Mouse (Mus musculus) neural tube, embryonic 14.5 days (tissue): Measurements from ENCODE around the gene 2310022B05Rik. TPM values are rescaled to one million over a fixed set of nuclear protein-coding genes. Genes with fewer than 3 reads are reported as not detected.

Source experiments
- ATAC-seq: fragments of 200-750 bp; cut with Nextera tagmentation; 2 replicates; pipeline ENCODE4 v1.8.0; 2017; ENCODE audit warnings: low read depth, mild to moderate bottlenecking, moderate TSS enrichment, moderate library complexity
- H3K27ac ChIP-seq: fragments of 300-500 bp; sonication (generic); 2 replicates; pipeline ENCODE4 v1.5.1; 2014; ENCODE audit warnings: low read depth, mild to moderate bottlenecking, control low read depth, low read length, moderate library complexity, mixed read lengths
- H3K27me3 ChIP-seq: fragments of 300-500 bp; sonication (generic); 2 replicates; pipeline ENCODE4 v1.6.1; 2014; ENCODE audit warnings: low read length; ENCODE audit not compliant: control insufficient read depth, insufficient read depth
- H3K36me3 ChIP-seq: fragments of 300-500 bp; sonication (generic); 2 replicates; pipeline ENCODE4 v1.6.1; 2014; ENCODE audit warnings: low read length, mixed read lengths; ENCODE audit not compliant: control insufficient read depth, insufficient read depth
- H3K4me1 ChIP-seq: fragments of 300-500 bp; sonication (generic); 2 replicates; pipeline ENCODE4 v1.6.1; 2014; ENCODE audit warnings: low read length; ENCODE audit not compliant: control insufficient read depth, insufficient read depth
- H3K4me2 ChIP-seq: fragments of 300-500 bp; sonication (generic); 2 replicates; pipeline ENCODE4 v1.6.1; 2014; ENCODE audit warnings: mild to moderate bottlenecking, low read depth, low read length, control low read depth
- H3K4me3 ChIP-seq: fragments of 300-500 bp; sonication (generic); 2 replicates; pipeline ENCODE4 v1.5.1; 2014; ENCODE audit warnings: low read depth, low read length, control low read depth, mixed read lengths
- H3K9ac ChIP-seq: fragments of 300-500 bp; sonication (generic); replicated peaks from 2 replicates; pipeline ENCODE4 v1.6.1; 2014; ENCODE audit warnings: low read depth, mild to moderate bottlenecking, control low read depth, low read length, mixed read lengths
- H3K9me3 ChIP-seq: fragments of 300-500 bp; sonication (generic); 2 replicates; pipeline ENCODE4 v1.6.1; 2016; ENCODE audit warnings: low read length; ENCODE audit not compliant: control insufficient read depth
- WGBS: fragments of 180-500 bp; shearing (Covaris S2); extraction: QIAGEN DNeasy Blood & Tissue Kit; methylation state at CpG from one replicate; pipeline ENCODE4 v1.1.7; 2014; 5-methylcytosine and 5-hydroxymethylcytosine counted together
- polyA plus RNA-seq: library from polyadenylated mRNA; unstranded; fragments of >200 nt; fragmentation: Nextera tagmentation; extraction: Ambion mirVana; gene quantifications from 2 replicates; pipeline ENCODE4 v1.2.1, GENCODE M21; 2014

The 2310022B05Rik gene
- polyA plus RNA-seq = 21.9 and 25.2 TPM in 2 replicates

DNA sequence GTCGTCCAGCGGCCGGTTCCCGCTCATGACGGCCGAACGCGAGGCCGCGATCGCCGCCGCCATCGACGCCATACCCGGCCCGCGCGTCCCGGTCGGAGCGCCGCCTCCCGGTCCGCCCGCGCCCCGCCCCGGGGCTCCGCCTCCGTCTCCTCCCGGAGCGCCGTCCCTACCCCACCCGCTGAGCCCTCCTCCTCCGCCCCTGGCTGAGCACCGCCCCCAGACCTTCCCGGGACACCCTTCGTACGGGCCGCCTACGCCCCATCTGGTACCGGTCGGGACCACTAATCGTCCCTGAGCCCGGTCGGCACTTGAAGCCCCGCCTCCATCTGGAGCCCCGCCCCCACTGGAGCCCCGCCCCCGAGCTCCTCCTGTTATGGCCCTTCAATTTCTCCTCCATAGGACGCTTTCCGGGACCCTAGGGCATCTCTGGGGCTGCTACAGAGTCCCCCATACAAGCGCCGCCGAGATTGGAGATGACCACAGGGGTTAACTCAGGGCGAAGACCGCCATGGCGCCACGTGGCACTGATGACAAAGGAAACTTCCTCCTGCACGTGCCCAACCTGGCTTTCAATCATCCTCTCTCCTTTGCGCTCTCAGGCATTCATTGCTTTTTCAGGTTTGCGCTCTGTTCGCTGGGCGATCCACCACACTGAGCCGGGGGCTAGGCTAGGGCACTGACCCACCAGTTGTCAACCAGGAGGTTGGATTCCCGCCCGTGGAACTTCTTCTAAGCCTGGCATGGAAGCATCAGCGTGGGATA is at the start of gene 2310022B05Rik:
Gene 2310022B05Rik (minus strand): TSS at position 258 of the 762 bp plus-strand sequence.
- ATAC-seq = peak; percentile 87
- Histone ChIP-seq H3K27ac (peak within 1 kb of the TSS; percentile 88), H3K9ac (peak within 1 kb of the TSS; percentile 84), H3K36me3 (no peaks in the 10 kb centered on the region), H3K4me3 (peak within 1 kb of the TSS; percentile 88), H3K9me3 (no peaks in the 10 kb centered on the region), H3K4me1 (peaks cover 37% of the 10 kb centered on the region), H3K4me2 (peak within 1 kb of the TSS; percentile 73), H3K27me3 (no peaks in the 10 kb centered on the region)
- WGBS = under 1% methylated on average over 59 of the region's 69 CpGs

- ATAC-seq = no peak
- H3K4me3 ChIP-seq = no peak overlapping the region
- WGBS = 93% methylated on average over 8 of the region's 8 CpGs
- H3K9me3 ChIP-seq = no peaks in the 10 kb centered on the region
- no peak overlapping the region for H3K4me2 ChIP-seq
- no peak overlapping the region for H3K9ac ChIP-seq
- no peaks in the 10 kb centered on the region for H3K27me3 ChIP-seq
- no peaks in the 10 kb centered on the region for H3K4me1 ChIP-seq
- H3K36me3 ChIP-seq = peaks cover 15% of the 10 kb centered on the region
- no peak overlapping the region for H3K27ac ChIP-seq
Measured at GRCm38 (mm10) chr8:124705823-124706222, 42.7 kb upstream of the 2310022B05Rik start.

GRCm38 (mm10) chr8:124704376-124704775 is 41.2 kb upstream of the 2310022B05Rik start:
- Histone ChIP-seq H3K9me3 (no peaks in the 10 kb centered on the region), H3K36me3 (peaks cover 12% of the 10 kb centered on the region), H3K4me2 (no peak overlapping the region), H3K4me3 (no peak overlapping the region), H3K27me3 (no peaks in the 10 kb centered on the region), H3K4me1 (no peaks in the 10 kb centered on the region), H3K27ac (no peak overlapping the region; the same call in 1 of the 2 replicates), H3K9ac (no peak overlapping the region)
- no peak for ATAC-seq
- 93% methylated on average over 4 of the region's 4 CpGs for WGBS

- Histone ChIP-seq H3K9me3 (no peaks in the 10 kb centered on the region), H3K4me2 (no peak overlapping the region), H3K4me1 (no peaks in the 10 kb centered on the region), H3K9ac (no peak overlapping the region), H3K36me3 (peaks cover 14% of the 10 kb centered on the region; the same call in 1 of the 2 replicates), H3K4me3 (no peak overlapping the region), H3K27ac (no peak overlapping the region), H3K27me3 (no peaks in the 10 kb centered on the region)
- ATAC-seq = no peak
- WGBS = 83% methylated on average over 4 of the region's 4 CpGs
Measured at GRCm38 (mm10) chr8:124703526-124703925, 40.4 kb upstream of the 2310022B05Rik start.

DNA sequence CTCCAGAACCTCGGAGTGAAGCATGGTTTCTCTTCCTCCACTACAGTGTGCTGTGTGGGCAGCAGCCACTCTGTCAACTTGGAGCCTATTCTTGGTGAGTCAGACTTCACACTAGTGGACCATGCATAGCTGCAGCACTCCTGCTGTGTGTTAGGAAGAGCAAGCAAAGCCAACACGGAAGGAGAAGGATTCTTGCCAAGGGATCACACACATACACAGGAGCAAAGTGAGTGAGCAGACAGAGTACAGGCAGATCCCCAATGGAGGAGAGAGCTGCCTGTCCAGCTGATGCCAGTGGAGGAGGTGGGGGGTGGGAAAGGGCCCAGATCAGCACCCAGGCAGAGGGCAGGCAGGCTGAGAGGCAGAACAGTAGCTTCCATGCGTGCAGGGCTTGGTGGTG is 39.0 kb upstream of the 2310022B05Rik start:
- no peaks in the 10 kb centered on the region for H3K4me1 ChIP-seq
- 85% methylated on average over 3 of the region's 3 CpGs for WGBS
- H3K27me3 ChIP-seq = no peaks in the 10 kb centered on the region
- no peak overlapping the region for H3K4me3 ChIP-seq
- H3K9ac ChIP-seq = no peak overlapping the region
- H3K36me3 ChIP-seq = peaks cover 14% of the 10 kb centered on the region; the same call in 1 of the 2 replicates
- no peak for ATAC-seq
- H3K27ac ChIP-seq = no peak overlapping the region
- no peak overlapping the region for H3K4me2 ChIP-seq
- H3K9me3 ChIP-seq = no peaks in the 10 kb centered on the region

DNA sequence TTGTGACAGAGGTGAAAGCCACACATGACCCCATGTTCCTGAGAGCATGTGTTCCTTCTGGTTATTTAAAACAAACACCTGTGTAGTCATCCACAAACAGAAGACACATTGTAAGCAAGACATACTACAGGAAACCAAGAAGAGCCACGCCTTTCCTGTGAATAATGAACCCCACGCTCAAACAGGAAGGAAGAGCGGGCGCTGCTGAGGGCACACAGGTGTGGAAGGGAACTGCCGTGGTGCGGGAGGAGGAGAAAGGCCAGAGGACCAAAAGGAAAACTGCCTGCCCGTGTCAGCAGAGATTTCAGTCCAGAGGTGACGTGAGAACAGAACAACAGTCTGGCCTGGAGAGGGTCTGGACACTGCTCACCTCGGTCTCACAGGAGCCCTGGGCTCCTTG is 37.9 kb upstream of the 2310022B05Rik start:
- H3K36me3 ChIP-seq = peaks cover 17% of the 10 kb centered on the region

DNA sequence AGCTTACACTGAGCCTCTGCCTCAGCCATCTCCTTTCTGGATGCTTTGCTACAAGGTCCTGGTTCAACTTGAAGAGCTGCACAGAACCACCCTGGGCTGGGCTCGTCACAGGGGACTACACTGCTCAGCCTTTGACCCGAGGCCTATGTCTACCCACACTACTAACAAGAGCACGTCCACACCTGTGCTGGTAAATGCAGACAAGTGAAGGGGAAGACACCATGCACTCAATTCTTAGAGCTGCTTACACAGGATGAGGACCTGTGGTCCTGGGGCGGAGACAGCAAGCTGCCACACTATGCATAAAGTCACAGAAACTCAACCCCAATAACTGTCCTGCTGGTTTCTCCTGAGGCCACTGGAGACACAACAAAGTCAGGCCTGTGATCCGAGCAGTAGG is 37.1 kb upstream of the 2310022B05Rik start:
- Histone ChIP-seq H3K4me3 (no peak overlapping the region), H3K27me3 (no peaks in the 10 kb centered on the region), H3K27ac (no peak overlapping the region), H3K9me3 (no peaks in the 10 kb centered on the region), H3K9ac (no peak overlapping the region), H3K36me3 (peaks cover 17% of the 10 kb centered on the region), H3K4me1 (no peaks in the 10 kb centered on the region), H3K4me2 (no peak overlapping the region)
- WGBS = 90% methylated on average over 5 of the region's 5 CpGs
- ATAC-seq = no peak

More for the DNA sequence above, 37.9 kb upstream of the 2310022B05Rik start:
- Histone ChIP-seq H3K27ac (no peak overlapping the region), H3K27me3 (no peaks in the 10 kb centered on the region), H3K9me3 (no peaks in the 10 kb centered on the region), H3K4me1 (no peaks in the 10 kb centered on the region), H3K4me2 (no peak overlapping the region), H3K9ac (no peak overlapping the region), H3K4me3 (no peak overlapping the region)
- ATAC-seq = no peak
- WGBS = 90% methylated on average over 9 of the region's 9 CpGs

DNA sequence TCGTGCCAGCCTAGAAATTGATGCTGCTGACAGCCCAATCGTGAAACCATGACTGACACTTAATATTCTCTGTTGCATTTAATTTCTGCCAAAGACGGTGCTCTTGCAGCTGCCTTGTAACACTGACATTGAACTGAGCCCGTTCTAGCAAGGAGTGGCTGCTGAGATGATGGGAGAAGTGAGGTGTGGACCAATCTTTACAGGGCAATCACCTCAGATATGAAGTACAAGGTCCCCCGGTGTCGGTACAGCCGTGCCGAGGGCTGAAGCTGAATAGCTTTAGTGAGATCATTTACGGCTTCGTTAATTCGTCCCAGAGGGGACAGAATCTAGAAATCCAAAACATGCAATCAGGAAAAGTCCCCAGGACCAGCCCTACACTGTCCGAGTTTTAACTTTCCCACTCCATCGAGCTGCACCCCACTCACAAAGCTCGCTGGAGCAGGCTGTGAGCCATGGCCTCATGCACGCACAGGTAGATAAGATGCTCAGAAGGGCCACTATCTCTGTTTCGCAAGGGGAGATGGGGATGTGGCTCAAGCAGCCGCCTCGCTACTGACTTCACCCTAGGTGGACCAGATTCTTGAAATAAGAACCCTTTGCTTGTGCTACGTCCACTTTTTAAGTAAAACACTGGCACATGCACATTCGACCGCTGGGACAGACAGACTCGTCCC is 32.4 kb upstream of the 2310022B05Rik start:
- no peak overlapping the region for H3K9ac ChIP-seq
- no peak overlapping the region for H3K4me3 ChIP-seq
- peaks cover 29% of the 10 kb centered on the region for H3K36me3 ChIP-seq
- no peak overlapping the region for H3K4me2 ChIP-seq
- WGBS = 89% methylated on average over 22 of the region's 22 CpGs
- no peak overlapping the region for H3K27ac ChIP-seq
- no peak for ATAC-seq
- H3K9me3 ChIP-seq = no peaks in the 10 kb centered on the region
- H3K27me3 ChIP-seq = no peaks in the 10 kb centered on the region
- H3K4me1 ChIP-seq = no peaks in the 10 kb centered on the region

- peaks cover 18% of the 10 kb centered on the region for H3K36me3 ChIP-seq
- H3K27ac ChIP-seq = no peak overlapping the region
- H3K4me1 ChIP-seq = no peaks in the 10 kb centered on the region
- H3K9ac ChIP-seq = no peak overlapping the region
- no peak for ATAC-seq
- H3K9me3 ChIP-seq = no peaks in the 10 kb centered on the region
- H3K4me3 ChIP-seq = no peak overlapping the region
- H3K4me2 ChIP-seq = no peak overlapping the region
- 96% methylated on average over 4 of the region's 4 CpGs for WGBS
- no peaks in the 10 kb centered on the region for H3K27me3 ChIP-seq
Measured at GRCm38 (mm10) chr8:124691706-124692105, 28.5 kb upstream of the 2310022B05Rik start.
